Mouse (Mus musculus) gonadal fat pad, adult 2 months (tissue): ENCODE measurements around the gene Pde4d. TPM values are rescaled to one million over a fixed set of nuclear protein-coding genes. Genes with fewer than 3 reads are reported as not detected.

ENCODE experiments used
- DNase-seq: peaks from one replicate; pipeline ENCODE4 v3.0.0-alpha.2; 2012; ENCODE audit warnings: low read depth
- polyA plus RNA-seq: library from polyadenylated mRNA; depleted of rRNA; stranded (reverse); fragments of >200 nt; gene quantifications from 2 replicates; pipeline ENCODE4 v1.2.3, GENCODE M21; 2012; rRNA removed

Pde4d gene
- 8.6 and 10.0 TPM in 2 replicates for polyA plus RNA-seq

- no peak for DNase-seq
These were observed at the start of gene Pde4d for GRCm38 (mm10) chr13:108449116-108450097. Gene Pde4d, plus strand, starts transcription at chr13:108449948.

- DNase-seq = no peak
These were observed 46.6 kb upstream of the Pde4d start for GRCm38 (mm10) chr13:108403197-108403596.

GRCm38 (mm10) chr13:108404372-108404771, 45.4 kb upstream of the Pde4d start:
- DNase-seq = no peak

- no peak for DNase-seq
These were observed 34.3 kb upstream of the Pde4d start for GRCm38 (mm10) chr13:108415464-108415863.

GRCm38 (mm10) chr13:108418741-108419507, 30.8 kb upstream of the Pde4d start:
- DNase-seq = no peak

GRCm38 (mm10) chr13:108426322-108426721, 23.4 kb upstream of the Pde4d start:
- DNase-seq = no peak

GRCm38 (mm10) chr13:108428809-108429208, 20.9 kb upstream of the Pde4d start:
- DNase-seq = no peak

- DNase-seq = no peak
These were observed 20.1 kb upstream of the Pde4d start for GRCm38 (mm10) chr13:108429623-108430022.

GRCm38 (mm10) chr13:108431776-108432175, 18.0 kb upstream of the Pde4d start:
- DNase-seq = no peak

GRCm38 (mm10) chr13:108435687-108436086, 14.1 kb upstream of the Pde4d start:
- no peak for DNase-seq

GRCm38 (mm10) chr13:108437424-108437823, 12.3 kb upstream of the Pde4d start:
- no peak for DNase-seq

- DNase-seq = no peak
These were observed 10.7 kb upstream of the Pde4d start for GRCm38 (mm10) chr13:108439012-108439411.

GRCm38 (mm10) chr13:108448348-108448931, 1.3 kb upstream of the Pde4d start:
- no peak for DNase-seq

- DNase-seq = no peak
These were observed 1.4 kb downstream of the Pde4d start for GRCm38 (mm10) chr13:108451122-108451521.

GRCm38 (mm10) chr13:108453064-108453919, 3.5 kb downstream of the Pde4d start:
- no peak for DNase-seq

- DNase-seq = no peak
These were observed 12.8 kb downstream of the Pde4d start for GRCm38 (mm10) chr13:108462518-108462917.

- DNase-seq = no peak
These were observed 16.0 kb downstream of the Pde4d start for GRCm38 (mm10) chr13:108465755-108466154.

GRCm38 (mm10) chr13:108467046-108467445, 17.3 kb downstream of the Pde4d start:
- no peak for DNase-seq

- DNase-seq = no peak
These were observed 30.7 kb downstream of the Pde4d start for GRCm38 (mm10) chr13:108480451-108480850.

GRCm38 (mm10) chr13:108485036-108485435, 35.3 kb downstream of the Pde4d start:
- DNase-seq = no peak

GRCm38 (mm10) chr13:108487066-108487465, 37.3 kb downstream of the Pde4d start:
- no peak for DNase-seq
